Mouse (Mus musculus) heart, adult 2 months (tissue): ENCODE data around the gene Ahctf1. TPM values are rescaled to one million over a fixed set of nuclear protein-coding genes. Genes with fewer than 3 reads are reported as not detected.

Experiments used
- DNase-seq, 2 experiments: peaks; one replicate each; pipeline ENCODE4 v3.0.0; 2021
- H3K27ac ChIP-seq: fragments of 200-600 bp; 2 replicates; pipeline ENCODE4 v1.8.1; 2022
- H3K27me3 ChIP-seq: fragments of 200-500 bp; 2 replicates; pipeline ENCODE4 v1.6.1; 2012; ENCODE audit warnings: mild to moderate bottlenecking, low read length, inconsistent platforms, mixed read lengths; ENCODE audit not compliant: control insufficient read depth, insufficient read depth
- H3K36me3 ChIP-seq: fragments of 200-500 bp; 2 replicates; pipeline ENCODE4 v1.6.1; 2012; ENCODE audit warnings: low read length, inconsistent platforms; ENCODE audit not compliant: control insufficient read depth, insufficient read depth
- H3K4me1 ChIP-seq: fragments of 200-500 bp; 2 replicates; pipeline ENCODE4 v1.6.1; 2011; ENCODE audit warnings: low read length; ENCODE audit not compliant: control insufficient read depth, insufficient read depth
- H3K4me3 ChIP-seq: fragments of 200-600 bp; 2 replicates; pipeline ENCODE4 v1.8.1; 2022
- H3K79me2 ChIP-seq: fragments of 200-500 bp; replicated peaks from 2 replicates; pipeline ENCODE4 v1.6.1; 2012; ENCODE audit warnings: mild to moderate bottlenecking, inconsistent platforms, low read length, moderate library complexity, mixed read lengths; ENCODE audit not compliant: control insufficient read depth, insufficient read depth
- H3K9ac ChIP-seq: fragments of 200-500 bp; 2 replicates; pipeline ENCODE4 v1.6.1; 2012; ENCODE audit warnings: low read depth, mild to moderate bottlenecking, control low read depth, inconsistent platforms, low read length, mixed read lengths
- CTCF ChIP-seq: fragments of 200-600 bp; IDR thresholded peaks from 2 replicates; pipeline ENCODE4 v1.8.1; 2022; ENCODE audit warnings: antibody characterized with exemption, mild to moderate bottlenecking, moderate library complexity
- EP300 ChIP-seq: fragments of 200-500 bp; IDR thresholded peaks from 2 replicates; pipeline ENCODE4 v1.6.1; 2011; ENCODE audit warnings: low read depth, low read length, control low read depth; ENCODE audit not compliant: insufficient read depth
- POLR2A ChIP-seq: fragments of 200-500 bp; IDR thresholded peaks from 2 replicates; pipeline ENCODE4 v1.6.1; 2011; ENCODE audit warnings: mild to moderate bottlenecking, low read depth, low read length, control low read depth; ENCODE audit not compliant: insufficient read depth
- WGBS: fragments of 180-500 bp; shearing (Covaris S2); methylation state at CpG from one replicate; pipeline ENCODE4 v1.1.7; 2018; 5-methylcytosine and 5-hydroxymethylcytosine counted together
- intact Hi-C: fragments of 180-260 bp; cut with DNase I; formaldehyde crosslinking; loops from one replicate; pipeline ENCODE4 v1.15.1; 2025
- polyA plus RNA-seq: library from polyadenylated mRNA; depleted of rRNA; stranded (reverse); fragments of >200 nt; gene quantifications from 2 replicates; pipeline ENCODE4 v1.2.3, GENCODE M21; 2012
- total RNA-seq, 2 experiments: library from RNA; stranded (reverse); gene quantifications; 2 replicates each; pipeline ENCODE4 v1.2.3; 2021

The Ahctf1 gene
- total and polyA plus RNA-seq, 3 experiments: 3.9 to 18.4 (median 16.3) TPM

DNA sequence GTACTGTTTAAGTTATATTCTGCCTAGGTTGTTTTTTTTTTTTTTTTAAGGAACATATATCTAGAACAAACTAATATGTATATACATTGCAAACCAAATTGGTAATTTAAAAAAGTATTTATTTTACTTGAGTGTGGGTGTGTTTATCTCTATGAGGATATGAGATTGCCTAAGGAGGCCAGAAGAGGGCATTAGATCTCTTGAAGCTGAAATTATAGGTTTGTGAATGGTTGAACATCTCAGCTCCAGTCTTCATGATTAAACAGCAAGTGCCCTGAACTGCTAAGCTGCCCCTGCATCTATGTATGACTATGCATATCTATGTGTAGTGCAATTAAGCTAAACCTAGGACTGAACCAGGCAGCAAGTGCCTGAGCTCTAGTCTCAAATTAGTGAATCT, 4.7 kb downstream of the Ahctf1 start:
- H3K36me3 ChIP-seq: peaks cover 20% of the 10 kb centered on the region
- intact Hi-C loops: no loop called here

DNA sequence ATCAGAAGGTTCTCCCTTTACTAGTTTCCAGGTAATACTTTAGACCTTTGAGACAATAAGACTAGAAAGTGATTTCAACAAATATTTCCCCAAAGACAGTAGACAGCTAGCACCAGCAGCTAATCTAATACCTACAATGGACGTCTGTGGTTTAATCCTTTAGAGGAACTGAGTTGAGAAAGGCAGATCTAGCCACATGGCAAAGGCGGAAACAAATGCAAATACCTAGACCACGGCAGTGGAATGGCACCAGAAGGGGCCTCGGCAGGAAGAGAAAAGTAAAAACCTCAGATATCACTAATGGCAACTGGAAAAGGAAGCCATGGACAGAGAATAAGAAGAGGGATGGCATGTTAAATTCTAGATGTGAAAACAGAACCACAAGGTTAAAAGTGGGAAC, 16.2 kb downstream of the Ahctf1 start:
- WGBS: 65% methylated on average over 4 of the region's 4 CpGs
- no peak overlapping the region for H3K9ac ChIP-seq
- H3K4me3 ChIP-seq: no peak overlapping the region
- TF ChIP-seq POLR2A: no peak
- TF ChIP-seq CTCF: no peak
- no peak for TF ChIP-seq EP300
- H3K36me3 ChIP-seq: peaks cover 9% of the 10 kb centered on the region
- no peaks in the 10 kb centered on the region for H3K27me3 ChIP-seq
- DNase-seq: no peak
- H3K79me2 ChIP-seq: peaks cover 2% of the 10 kb centered on the region; the same call in 1 of the 2 replicates
- H3K27ac ChIP-seq: no peak overlapping the region
- no peaks in the 10 kb centered on the region; the same call in 1 of the 2 replicates for H3K4me1 ChIP-seq
- intact Hi-C loops: loop anchor here (5.0 kb wide), 1 partner anchor 35 kb away; no protein-coding TSS in a partner anchor

More for the DNA sequence above, 4.7 kb downstream of the Ahctf1 start:
- no peak for DNase-seq
- no peak overlapping the region for H3K27ac ChIP-seq
- peaks cover 5% of the 10 kb centered on the region for H3K4me1 ChIP-seq
- no peak for TF ChIP-seq POLR2A
- peak; percentile 25; the same call in 1 of the 2 replicates for TF ChIP-seq CTCF
- no peak for TF ChIP-seq EP300
- no peaks in the 10 kb centered on the region for H3K27me3 ChIP-seq
- no peak overlapping the region for H3K9ac ChIP-seq
- peaks cover 7% of the 10 kb centered on the region for H3K79me2 ChIP-seq
- no peak overlapping the region for H3K4me3 ChIP-seq

DNA sequence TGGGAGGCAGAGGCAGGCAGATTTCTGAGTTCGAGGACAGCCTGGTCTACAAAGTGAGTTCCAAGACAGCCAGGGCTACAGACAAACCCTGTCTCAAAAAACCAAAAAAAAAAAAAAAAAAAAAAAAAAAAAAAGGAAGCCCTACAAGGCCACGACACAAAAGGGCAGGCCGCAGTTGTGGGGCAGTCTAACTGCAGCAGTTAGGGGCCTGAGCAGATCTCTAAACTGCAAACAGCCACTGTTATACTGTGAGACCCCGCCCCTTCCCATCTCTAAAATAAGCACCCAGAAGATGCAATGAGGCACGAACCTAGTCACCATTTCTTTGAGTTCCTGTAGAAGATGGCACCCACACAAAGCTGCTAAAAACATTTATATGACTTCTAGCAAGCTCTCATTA, 18.0 kb downstream of the Ahctf1 start:
- no peaks in the 10 kb centered on the region for H3K27me3 ChIP-seq
- no peaks in the 10 kb centered on the region for H3K4me1 ChIP-seq
- H3K27ac ChIP-seq: no peak overlapping the region
- H3K36me3 ChIP-seq: peaks cover 6% of the 10 kb centered on the region
- 85% methylated on average over 5 of the region's 5 CpGs for WGBS
- no peak overlapping the region for H3K4me3 ChIP-seq
- intact Hi-C loops: loop anchor here (5.0 kb wide), 1 partner anchor 33 kb away; no protein-coding TSS in a partner anchor
- TF ChIP-seq EP300 (no peak), CTCF (no peak), POLR2A (no peak)
- H3K79me2 ChIP-seq: no peaks in the 10 kb centered on the region; the same call in 1 of the 2 replicates
- no peak overlapping the region for H3K9ac ChIP-seq
- no peak for DNase-seq

- DNase-seq: no peak
- no peak for TF ChIP-seq EP300
- no peak for TF ChIP-seq CTCF
- TF ChIP-seq POLR2A: no peak
- H3K36me3 ChIP-seq: no peaks in the 10 kb centered on the region; the same call in 1 of the 2 replicates
Measured at GRCm38 (mm10) chr1:179784098-179784497, 19.4 kb downstream of the Ahctf1 start.

GRCm38 (mm10) chr1:179776831-179777230, 26.6 kb downstream of the Ahctf1 start:
- Histone ChIP-seq H3K4me3 (no peak overlapping the region), H3K4me1 (no peaks in the 10 kb centered on the region), H3K27ac (no peak overlapping the region), H3K9ac (no peak overlapping the region), H3K36me3 (peaks cover 3% of the 10 kb centered on the region), H3K79me2 (no peaks in the 10 kb centered on the region), H3K27me3 (no peaks in the 10 kb centered on the region)
- DNase-seq: no peak
- WGBS: 96% methylated on average over 8 of the region's 8 CpGs
- intact Hi-C loops: no loop called here
- TF ChIP-seq CTCF (no peak), POLR2A (no peak), EP300 (no peak)

More at GRCm38 (mm10) chr1:179784098-179784497, 19.4 kb downstream of the Ahctf1 start:
- Histone ChIP-seq H3K27me3 (no peaks in the 10 kb centered on the region), H3K27ac (no peak overlapping the region), H3K9ac (no peak overlapping the region), H3K4me1 (no peaks in the 10 kb centered on the region), H3K4me3 (no peak overlapping the region), H3K79me2 (no peaks in the 10 kb centered on the region)
- 80% methylated on average over 4 of the region's 4 CpGs for WGBS
- intact Hi-C loops: no loop called here

DNA sequence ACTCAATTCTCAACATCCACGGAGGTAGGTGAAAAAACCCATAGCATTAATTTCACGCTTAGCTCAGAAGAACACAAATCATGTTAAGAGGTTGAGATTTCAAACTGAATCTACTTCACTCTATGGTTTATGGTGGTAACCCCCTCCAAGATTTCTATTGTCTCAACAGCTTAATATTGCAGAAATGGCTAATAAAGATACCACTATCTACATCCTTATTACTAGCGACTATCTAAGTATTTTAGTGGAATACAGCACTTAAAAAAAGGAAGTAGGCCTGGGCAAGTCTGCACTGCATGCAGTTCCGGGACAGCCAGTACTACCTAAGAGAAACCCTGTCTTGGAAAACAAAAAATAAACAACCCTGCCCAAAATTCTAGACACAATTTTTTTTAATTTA, 42.9 kb downstream of the Ahctf1 start:
- 83% methylated on average over 4 of the region's 4 CpGs for WGBS
- Histone ChIP-seq H3K36me3 (peaks cover 2% of the 10 kb centered on the region; the same call in 1 of the 2 replicates), H3K27me3 (no peaks in the 10 kb centered on the region), H3K79me2 (no peaks in the 10 kb centered on the region), H3K4me1 (no peaks in the 10 kb centered on the region), H3K4me3 (no peak overlapping the region), H3K9ac (no peak overlapping the region), H3K27ac (no peak overlapping the region)
- TF ChIP-seq EP300 (no peak), CTCF (no peak), POLR2A (no peak)
- intact Hi-C loops: loop anchor here (10.0 kb wide), 1 partner anchor 226 kb away; no protein-coding TSS in a partner anchor
- no peak for DNase-seq
